Mouse (Mus musculus) kidney, embryonic 14.5 days (tissue): ENCODE data around the gene Tor4a. TPM values are rescaled to one million over a fixed set of nuclear protein-coding genes. Genes with fewer than 3 reads are reported as not detected.

Experiments used
- ATAC-seq: fragments of 200-750 bp; cut with Nextera tagmentation; 2 replicates; pipeline ENCODE4 v1.8.0; 2017; ENCODE audit warnings: moderate number of reproducible peaks, mild to moderate bottlenecking, moderate TSS enrichment, moderate library complexity; ENCODE audit not compliant: low FRiP score, low TSS enrichment
- H3K27ac ChIP-seq: fragments of 300-500 bp; sonication (generic); 2 replicates; pipeline ENCODE4 v1.5.1; 2014; ENCODE audit warnings: low read depth, mild to moderate bottlenecking, low read length, moderate library complexity, mixed read lengths
- H3K27me3 ChIP-seq: fragments of 300-500 bp; sonication (generic); 2 replicates; pipeline ENCODE4 v1.6.1; 2014; ENCODE audit warnings: mild to moderate bottlenecking, low read length; ENCODE audit not compliant: control insufficient read depth, insufficient read depth
- H3K36me3 ChIP-seq: fragments of 300-500 bp; sonication (generic); 2 replicates; pipeline ENCODE4 v1.6.1; 2014; ENCODE audit warnings: low read length, mixed read lengths; ENCODE audit not compliant: control insufficient read depth, insufficient read depth
- H3K4me1 ChIP-seq: fragments of 300-500 bp; sonication (generic); 2 replicates; pipeline ENCODE4 v1.6.1; 2014; ENCODE audit warnings: low read length, mixed read lengths; ENCODE audit not compliant: control insufficient read depth, insufficient read depth
- H3K4me2 ChIP-seq: fragments of 300-500 bp; sonication (generic); replicated peaks from 2 replicates; pipeline ENCODE4 v1.6.1; 2014; ENCODE audit warnings: low read depth, mild to moderate bottlenecking, low read length
- H3K4me3 ChIP-seq: fragments of 300-500 bp; sonication (generic); 2 replicates; pipeline ENCODE4 v1.5.1; 2014; ENCODE audit warnings: mild to moderate bottlenecking, low read length
- H3K9ac ChIP-seq: fragments of 300-500 bp; sonication (generic); 2 replicates; pipeline ENCODE4 v1.6.1; 2014; ENCODE audit warnings: low read depth, mild to moderate bottlenecking, low read length, moderate library complexity
- H3K9me3 ChIP-seq: fragments of 300-500 bp; sonication (generic); 2 replicates; pipeline ENCODE4 v1.6.1; 2016; ENCODE audit warnings: low read length; ENCODE audit not compliant: control insufficient read depth
- WGBS: fragments of 180-500 bp; shearing (Covaris S2); extraction: QIAGEN DNeasy Blood & Tissue Kit; methylation state at CpG from one replicate; pipeline ENCODE4 v1.1.7; 2014; 5-methylcytosine and 5-hydroxymethylcytosine counted together
- polyA plus RNA-seq: library from polyadenylated mRNA; unstranded; fragments of >200 nt; fragmentation: Nextera tagmentation; extraction: Ambion mirVana; gene quantifications from 2 replicates; pipeline ENCODE4 v1.2.1, GENCODE M21; 2014

The Tor4a gene
- polyA plus RNA-seq, 1 experiment from 2014 or later: 11.3 TPM

- no peak overlapping the region for H3K9ac ChIP-seq
- H3K9me3 ChIP-seq: no peaks in the 10 kb centered on the region
- no peak for ATAC-seq
- peak overlapping the region; percentile 90 for H3K4me2 ChIP-seq
- no peaks in the 10 kb centered on the region for H3K36me3 ChIP-seq
- peaks cover 15% of the 10 kb centered on the region; the same call in 1 of the 2 replicates for H3K4me1 ChIP-seq
- peaks cover 8% of the 10 kb centered on the region; the same call in 1 of the 2 replicates for H3K27me3 ChIP-seq
- no peak overlapping the region for H3K27ac ChIP-seq
- WGBS: 36% methylated on average over 5 of the region's 5 CpGs
- H3K4me3 ChIP-seq: no peak overlapping the region; the same call in 1 of the 2 replicates
Observed at GRCm38 (mm10) chr2:25186575-25186930, 10.1 kb downstream of the Tor4a start.

- H3K9me3 ChIP-seq: no peaks in the 10 kb centered on the region
- peak overlapping the region; percentile 45 for H3K4me3 ChIP-seq
- peak overlapping the region; percentile 79; the same call in 1 of the 2 replicates for H3K27ac ChIP-seq
- no peaks in the 10 kb centered on the region for H3K36me3 ChIP-seq
- H3K4me1 ChIP-seq: peaks cover 18% of the 10 kb centered on the region; the same call in 1 of the 2 replicates
- H3K9ac ChIP-seq: peak overlapping the region; percentile 59
- ATAC-seq: peak; percentile 61
- WGBS: under 1% methylated on average over 63 of the region's 64 CpGs
- peak overlapping the region; percentile 90 for H3K4me2 ChIP-seq
- H3K27me3 ChIP-seq: peaks cover 14% of the 10 kb centered on the region
Observed at GRCm38 (mm10) chr2:25185625-25186574, 10.8 kb downstream of the Tor4a start.

- Histone ChIP-seq H3K4me1 (peaks cover 21% of the 10 kb centered on the region; the same call in 1 of the 2 replicates), H3K4me2 (no peak overlapping the region), H3K27me3 (peaks cover 18% of the 10 kb centered on the region), H3K9me3 (no peaks in the 10 kb centered on the region), H3K27ac (no peak overlapping the region), H3K4me3 (no peak overlapping the region), H3K36me3 (no peaks in the 10 kb centered on the region), H3K9ac (no peak overlapping the region)
- 90% methylated on average over 7 of the region's 7 CpGs for WGBS
- ATAC-seq: no peak
Observed at GRCm38 (mm10) chr2:25184496-25184895, 12.2 kb downstream of the Tor4a start.

GRCm38 (mm10) chr2:25183336-25183735 is 13.3 kb downstream of the Tor4a start:
- WGBS: 50% methylated on average over 2 of the region's 2 CpGs
- ATAC-seq: no peak
- Histone ChIP-seq H3K9me3 (no peaks in the 10 kb centered on the region), H3K4me3 (peak overlapping the region; percentile 67; the same call in 1 of the 2 replicates), H3K36me3 (no peaks in the 10 kb centered on the region), H3K4me1 (peaks cover 22% of the 10 kb centered on the region), H3K9ac (no peak overlapping the region), H3K27me3 (peaks cover 24% of the 10 kb centered on the region), H3K27ac (no peak overlapping the region), H3K4me2 (peak overlapping the region; percentile 89)

GRCm38 (mm10) chr2:25182664-25183063 is 14.0 kb downstream of the Tor4a start:
- peak overlapping the region; percentile 77; the same call in 1 of the 2 replicates for H3K9ac ChIP-seq
- peaks cover 28% of the 10 kb centered on the region for H3K4me1 ChIP-seq
- WGBS: 19% methylated on average over 6 of the region's 6 CpGs
- H3K27ac ChIP-seq: no peak overlapping the region
- no peak for ATAC-seq
- no peaks in the 10 kb centered on the region for H3K9me3 ChIP-seq
- H3K4me2 ChIP-seq: peak overlapping the region; percentile 89
- H3K27me3 ChIP-seq: peaks cover 27% of the 10 kb centered on the region
- no peaks in the 10 kb centered on the region for H3K36me3 ChIP-seq
- peak overlapping the region; percentile 67 for H3K4me3 ChIP-seq

- Histone ChIP-seq H3K27ac (peak overlapping the region; percentile 82), H3K9ac (peak overlapping the region; percentile 77), H3K4me2 (peak overlapping the region; percentile 89), H3K4me3 (peak overlapping the region; percentile 67), H3K36me3 (no peaks in the 10 kb centered on the region), H3K4me1 (peaks cover 35% of the 10 kb centered on the region), H3K9me3 (no peaks in the 10 kb centered on the region), H3K27me3 (peaks cover 27% of the 10 kb centered on the region)
- WGBS: under 1% methylated on average over 17 of the region's 17 CpGs
- ATAC-seq: no peak
Observed at GRCm38 (mm10) chr2:25181891-25182397, 14.7 kb downstream of the Tor4a start.

GRCm38 (mm10) chr2:25180973-25181890 is 15.5 kb downstream of the Tor4a start:
- Histone ChIP-seq H3K9ac (peak overlapping the region; percentile 77), H3K4me3 (peak overlapping the region; percentile 67), H3K4me2 (peak overlapping the region; percentile 89), H3K27ac (peak overlapping the region; percentile 82), H3K9me3 (no peaks in the 10 kb centered on the region), H3K27me3 (peaks cover 27% of the 10 kb centered on the region), H3K4me1 (peaks cover 41% of the 10 kb centered on the region), H3K36me3 (no peaks in the 10 kb centered on the region)
- peak; percentile 16 for ATAC-seq
- WGBS: under 1% methylated on average over 100 of the region's 100 CpGs

GRCm38 (mm10) chr2:25180478-25180903 is 16.2 kb downstream of the Tor4a start, which contains the start of gene Nrarp:
Nrarp (plus strand) TSS chr2:25180758.
- peak; percentile 88 for ATAC-seq
- peaks cover 43% of the 10 kb centered on the region for H3K4me1 ChIP-seq
- H3K27ac ChIP-seq: peak within 1 kb of the TSS; percentile 82
- H3K9ac ChIP-seq: peak within 1 kb of the TSS; percentile 77
- H3K27me3 ChIP-seq: peaks cover 27% of the 10 kb centered on the region
- 0% methylated on average over 34 of the region's 35 CpGs for WGBS
- H3K36me3 ChIP-seq: no peaks in the 10 kb centered on the region
- no peaks in the 10 kb centered on the region for H3K9me3 ChIP-seq
- H3K4me3 ChIP-seq: peak within 1 kb of the TSS; percentile 67
- peak within 1 kb of the TSS; percentile 89 for H3K4me2 ChIP-seq
